Mouse (Mus musculus) ES-E14 (cell line): Measurements from ENCODE around the gene Tbrg4. TPM values are rescaled to one million over a fixed set of nuclear protein-coding genes. Genes with fewer than 3 reads are reported as not detected.

ENCODE experiments used
- DNase-seq: peaks from one replicate; pipeline ENCODE4 v3.0.0-alpha.2; 2013; ENCODE audit warnings: low read depth, low spot score
- H3K27ac ChIP-seq: 2 replicates; pipeline ENCODE4 v1.5.1; 2012; ENCODE audit warnings: low read depth, mild to moderate bottlenecking, low read length, moderate library complexity, mixed read lengths; ENCODE audit not compliant: poor library complexity, insufficient read depth, severe bottlenecking
- H3K36me3 ChIP-seq: 2 replicates; pipeline ENCODE4 v1.6.1; 2012; ENCODE audit warnings: mild to moderate bottlenecking, low read length, moderate library complexity, mixed read lengths; ENCODE audit not compliant: control insufficient read depth, poor library complexity, insufficient read depth, severe bottlenecking
- H3K4me1 ChIP-seq, 2 experiments: fragments of 150-350 bp in 1 of 2; sonication (generic) in 1 of 2; 2 replicates each; pipeline ENCODE4 v1.6.1; 2012; ENCODE audit warnings: low read length in 2 of 2, mild to moderate bottlenecking in 1 of 2, mixed read lengths in 1 of 2; ENCODE audit not compliant: control insufficient read depth in 2 of 2, insufficient read depth in 2 of 2, poor library complexity in 1 of 2
- H3K4me3 ChIP-seq, 2 experiments: fragments of 150-350 bp in 1 of 2; sonication (generic) in 1 of 2; 2 replicates each; pipeline ENCODE4 v1.5.1; 2012; ENCODE audit warnings: low read length in 2 of 2, low read depth in 1 of 2, mild to moderate bottlenecking in 1 of 2, mixed read lengths in 1 of 2; ENCODE audit not compliant: insufficient read depth in 1 of 2, poor library complexity in 1 of 2, severe bottlenecking in 1 of 2
- H3K9ac ChIP-seq: 2 replicates; pipeline ENCODE4 v1.6.1; 2012; ENCODE audit warnings: low read depth, mild to moderate bottlenecking, low read length, mixed read lengths; ENCODE audit not compliant: poor library complexity, insufficient read depth, severe bottlenecking
- H3K9me3 ChIP-seq: fragments of 150-350 bp; sonication (generic); 2 replicates; pipeline ENCODE4 v1.6.1; 2012; ENCODE audit warnings: low read depth, mild to moderate bottlenecking, low read length; ENCODE audit not compliant: control insufficient read depth, insufficient read depth
- CHD2 ChIP-seq: IDR thresholded peaks from 2 replicates; pipeline ENCODE4 v1.6.1; 2014; ENCODE audit warnings: mild to moderate bottlenecking, low read depth, low read length, inconsistent platforms
- HCFC1 ChIP-seq: IDR thresholded peaks from 2 replicates; pipeline ENCODE4 v1.6.1; 2012; ENCODE audit warnings: low read length, inconsistent platforms, borderline replicate concordance; ENCODE audit not compliant: insufficient read depth
- MAFK ChIP-seq: IDR thresholded peaks from 2 replicates; pipeline ENCODE4 v1.6.1; 2014; ENCODE audit warnings: mild to moderate bottlenecking, low read depth, low read length, inconsistent platforms; ENCODE audit not compliant: insufficient read depth
- ZC3H11A ChIP-seq: IDR thresholded peaks from 2 replicates; pipeline ENCODE4 v1.6.1; 2012; ENCODE audit warnings: low read depth, mild to moderate bottlenecking, inconsistent platforms, low read length, borderline replicate concordance
- ZNF384 ChIP-seq: IDR thresholded peaks from 2 replicates; pipeline ENCODE4 v1.6.1; 2012; ENCODE audit warnings: low read depth, low read length, inconsistent platforms
- in situ Hi-C, 2 experiments: fragments of 600-800 bp; cut with MboI; formaldehyde crosslinking; loops; one replicate each; pipeline ENCODE4 v1.15.1; 2025; ENCODE audit warnings: low sequenced_read_pairs in 2 of 2, inconsistent platforms in 1 of 2; ENCODE audit not compliant: unreplicated experiment in 2 of 2
- total RNA-seq: library from RNA; depleted of rRNA; stranded (reverse); fragments of 300-350 nt; gene quantifications from 2 replicates; pipeline ENCODE4 v1.2.3, GENCODE M21; 2012

Gene Tbrg4
- total RNA-seq, 1 experiment: 178 TPM

DNA sequence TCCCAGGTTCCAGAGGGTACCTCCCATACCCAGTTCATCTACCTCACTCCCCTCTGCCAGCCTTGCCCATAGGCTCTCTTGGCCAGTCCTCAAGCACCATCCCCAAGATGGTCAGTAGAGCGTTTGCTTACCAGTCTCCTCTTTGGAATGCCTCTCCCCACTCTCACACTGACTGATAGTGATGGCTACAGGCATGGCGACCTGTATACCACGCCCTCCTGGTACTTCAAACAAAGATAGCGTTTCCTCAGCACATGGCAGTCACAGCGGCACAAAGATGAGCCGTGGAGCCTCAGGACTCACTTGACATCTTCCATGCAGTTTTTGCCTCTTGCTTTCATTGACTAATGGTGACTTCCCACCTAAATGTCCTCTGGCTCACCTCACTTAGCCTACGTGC is 36.0 kb downstream of the Tbrg4 start:
- Histone ChIP-seq H3K9ac (no peak overlapping the region), H3K36me3 (peaks cover 3% of the 10 kb centered on the region; the same call in 1 of the 2 replicates), H3K9me3 (no peaks in the 10 kb centered on the region), H3K27ac (no peak overlapping the region), H3K4me3 (no peak overlapping the region), H3K4me1 (peaks cover 3 to 15% of the 10 kb centered on the region in 2 experiments; a peak in 1 of 4 replicates)
- in situ Hi-C loops: no loop called here
- TF ChIP-seq ZC3H11A (no peak), MAFK (no peak), ZNF384 (no peak), CHD2 (no peak), HCFC1 (no peak)
- DNase-seq: no peak

DNA sequence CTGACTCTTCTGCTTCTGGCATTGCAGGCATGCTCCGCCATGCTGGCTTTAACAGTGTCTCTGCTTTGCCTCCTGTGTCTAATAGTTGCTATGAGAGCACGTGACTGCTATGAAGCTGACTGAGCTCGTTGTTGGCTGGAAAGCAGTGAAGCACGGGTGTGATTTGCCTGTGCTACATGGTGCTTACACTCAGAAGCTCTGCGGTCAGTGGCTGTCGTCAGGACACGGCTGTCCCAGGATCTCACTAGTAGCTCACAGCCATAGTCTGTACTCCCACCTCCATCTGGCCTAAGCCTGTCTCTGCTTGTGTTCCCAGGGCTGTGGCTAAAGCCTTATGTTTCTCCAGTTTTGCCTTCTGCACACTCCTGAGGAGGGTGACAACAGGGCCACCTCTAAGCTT is 37.6 kb downstream of the Tbrg4 start:
- no peak overlapping the region for H3K27ac ChIP-seq
- no peak for DNase-seq
- peaks cover 3% of the 10 kb centered on the region; the same call in 1 of the 2 replicates for H3K36me3 ChIP-seq
- no peak overlapping the region for H3K9ac ChIP-seq
- H3K9me3 ChIP-seq: no peaks in the 10 kb centered on the region
- H3K4me1 ChIP-seq: peaks cover 3 to 13% of the 10 kb centered on the region in 2 experiments; a peak in 1 of 4 replicates
- in situ Hi-C loops: no loop called here
- H3K4me3 ChIP-seq: no peak overlapping the region
- no peak for TF ChIP-seq HCFC1
- TF ChIP-seq ZNF384: no peak
- TF ChIP-seq ZC3H11A: no peak
- TF ChIP-seq CHD2: no peak
- TF ChIP-seq MAFK: no peak

DNA sequence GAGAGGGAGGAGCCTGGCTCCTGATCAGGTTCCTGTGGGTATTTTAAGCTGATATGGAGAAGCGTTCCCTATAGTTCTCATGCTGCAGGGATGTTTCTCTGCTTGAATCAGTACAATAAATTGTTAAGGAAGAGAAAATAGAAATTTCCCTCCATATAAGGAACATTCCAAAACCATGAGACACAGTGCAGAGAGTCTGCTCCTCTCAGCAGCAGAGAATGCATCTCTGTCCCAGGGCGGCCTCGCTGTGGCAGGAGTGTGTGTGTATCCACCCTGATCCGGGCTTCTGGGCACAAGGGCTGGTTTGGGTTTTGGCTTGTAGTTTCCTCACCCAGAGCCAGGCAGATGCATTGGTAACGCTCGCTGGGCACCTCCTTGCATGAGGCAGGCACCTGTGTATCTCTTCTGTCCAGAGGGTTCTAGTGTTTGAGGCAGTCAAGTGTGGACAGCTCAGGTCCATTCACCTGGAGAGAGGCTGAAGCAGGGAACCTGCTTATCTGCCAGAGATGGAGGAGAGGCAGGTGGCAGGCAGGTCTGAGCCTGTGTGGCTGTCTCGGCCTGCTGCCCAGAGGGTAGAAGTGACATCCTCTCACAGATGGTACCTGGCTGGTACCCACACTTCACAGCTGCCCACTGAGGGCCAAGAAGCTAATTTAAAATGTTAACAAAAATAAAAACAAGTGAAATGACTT is 38.5 kb downstream of the Tbrg4 start:
- H3K9ac ChIP-seq: no peak overlapping the region
- H3K27ac ChIP-seq: no peak overlapping the region
- no peaks in the 10 kb centered on the region for H3K9me3 ChIP-seq
- H3K4me3 ChIP-seq: no peak overlapping the region
- H3K4me1 ChIP-seq: peaks cover 3 to 8% of the 10 kb centered on the region in 2 experiments; a peak in 1 of 4 replicates
- no peak for DNase-seq
- H3K36me3 ChIP-seq: peaks cover 3% of the 10 kb centered on the region; the same call in 1 of the 2 replicates
- no peak for TF ChIP-seq ZC3H11A
- no peak for TF ChIP-seq CHD2
- TF ChIP-seq ZNF384: no peak
- TF ChIP-seq MAFK: no peak
- no peak for TF ChIP-seq HCFC1
- in situ Hi-C loops: no loop called here

DNA sequence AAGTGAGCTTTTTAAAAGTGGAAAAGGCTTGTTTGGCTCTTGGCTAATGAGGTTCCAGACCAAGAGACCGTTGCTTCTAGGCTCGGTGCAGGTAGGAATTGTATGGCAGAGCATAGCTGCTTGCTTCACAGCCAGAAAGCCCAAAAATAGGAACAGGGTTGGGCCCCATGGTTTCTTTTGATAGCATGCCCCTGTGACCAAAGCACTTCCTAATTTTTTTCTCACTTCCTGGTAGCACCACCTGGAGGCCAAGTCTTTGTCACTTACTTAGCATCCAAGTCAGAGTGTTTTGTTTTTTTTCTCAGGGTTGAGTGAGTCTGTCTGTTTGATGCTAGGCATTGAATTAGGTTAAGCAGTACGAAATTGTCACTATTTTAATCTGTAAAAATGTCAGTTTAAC is 39.2 kb downstream of the Tbrg4 start:
- H3K4me1 ChIP-seq: peaks cover 3 to 8% of the 10 kb centered on the region in 2 experiments; a peak in 1 of 4 replicates
- peaks cover 3% of the 10 kb centered on the region; the same call in 1 of the 2 replicates for H3K36me3 ChIP-seq
- no peak overlapping the region for H3K4me3 ChIP-seq
- no peak overlapping the region for H3K27ac ChIP-seq
- no peak overlapping the region for H3K9ac ChIP-seq
- TF ChIP-seq ZNF384 (0 out of 2 replicates have a peak, but pooled peaks have one; percentile 43), HCFC1 (no peak), CHD2 (no peak)
- in situ Hi-C loops: no loop called here
- no peaks in the 10 kb centered on the region for H3K9me3 ChIP-seq
- no peak for DNase-seq
